Mouse (Mus musculus) gastrocnemius, postnatal 10 days (tissue): Measurements from ENCODE around the gene Dot1l. TPM values are rescaled to one million over a fixed set of nuclear protein-coding genes. Genes with fewer than 3 reads are reported as not detected.
A peak's percentile ranks its signal among the peaks of the same experiment; 100 is the strongest.

Source experiments
- DNase-seq: peaks from one replicate; pipeline ENCODE4 v3.0.0; 2021; ENCODE audit warnings: mixed read lengths
- long read RNA-seq, 2 experiments: library from polyadenylated mRNA; stranded (forward); transcript quantifications; one replicate each; pipeline ENCODE4 v2.0.0; 2021
- total RNA-seq, 2 experiments: library from RNA; stranded (reverse); gene quantifications; 2 replicates each; pipeline ENCODE4 v1.2.3; 2021

Gene Dot1l
- 10 to 100 TPM; 25.9 to 46.0 TPM for total RNA-seq
- long read RNA-seq, experiment 1, full-length matches to known transcripts: 3 of 39 reads
- long read RNA-seq, experiment 1, partial matches to known transcripts: 31 of 39 reads
- long read RNA-seq, experiment 1, other reads (novel, unspliced or antisense): 5 of 39 reads
- long read RNA-seq, experiment 2, full-length matches to known transcripts: 2 of 23 reads
- long read RNA-seq, experiment 2, partial matches to known transcripts: 16 of 23 reads
- long read RNA-seq, experiment 2, other reads (novel, unspliced or antisense): 5 of 23 reads

GRCm38 (mm10) chr10:80754594-80755290 is at the start of gene Dot1l:
TSS of gene Dot1l (plus strand) at chr10:80755206.
- DNase-seq: peak; percentile 99

- no peak for DNase-seq
These were observed 49.5 kb upstream of the Dot1l start for GRCm38 (mm10) chr10:80705479-80705878.

- no peak for DNase-seq
These were observed 44.2 kb upstream of the Dot1l start for GRCm38 (mm10) chr10:80710834-80711233.

- no peak for DNase-seq
These were observed 37.7 kb upstream of the Dot1l start for GRCm38 (mm10) chr10:80717281-80717680.

- DNase-seq: no peak
These were observed 27.5 kb upstream of the Dot1l start for GRCm38 (mm10) chr10:80727369-80728127.

- no peak for DNase-seq
These were observed 22.4 kb upstream of the Dot1l start for GRCm38 (mm10) chr10:80732611-80733101.

GRCm38 (mm10) chr10:80736731-80737130 is 18.3 kb upstream of the Dot1l start:
- no peak for DNase-seq

- DNase-seq: no peak
These were observed 16.3 kb upstream of the Dot1l start for GRCm38 (mm10) chr10:80738657-80739056.

- DNase-seq: no peak
These were observed 13.9 kb upstream of the Dot1l start for GRCm38 (mm10) chr10:80741146-80741545.

- peak; percentile 32 for DNase-seq
These were observed 13.3 kb upstream of the Dot1l start for GRCm38 (mm10) chr10:80741634-80742179.

- DNase-seq: peak; percentile 97
These were observed 12.6 kb upstream of the Dot1l start, which contains the start of gene Ap3d1 for GRCm38 (mm10) chr10:80742180-80742978. TSS of gene Ap3d1 (minus strand) at chr10:80742264.

GRCm38 (mm10) chr10:80744262-80744661 is 10.7 kb upstream of the Dot1l start:
- DNase-seq: peak; percentile 43

- peak; percentile 81 for DNase-seq
These were observed 7.6 kb upstream of the Dot1l start for GRCm38 (mm10) chr10:80747410-80747809.

- peak; percentile 63 for DNase-seq
These were observed 6.4 kb upstream of the Dot1l start for GRCm38 (mm10) chr10:80748609-80749008.

GRCm38 (mm10) chr10:80751188-80751832 is 3.7 kb upstream of the Dot1l start:
- peak; percentile 56 for DNase-seq

GRCm38 (mm10) chr10:80752079-80752625 is 2.9 kb upstream of the Dot1l start:
- peak; percentile 88 for DNase-seq

GRCm38 (mm10) chr10:80755291-80756015 is 447 bp downstream of the Dot1l start:
- DNase-seq: no peak

- DNase-seq: no peak
These were observed 1.1 kb downstream of the Dot1l start for GRCm38 (mm10) chr10:80756099-80756498.

GRCm38 (mm10) chr10:80756509-80756908 is 1.5 kb downstream of the Dot1l start:
- no peak for DNase-seq

GRCm38 (mm10) chr10:80756967-80757366 is 2.0 kb downstream of the Dot1l start:
- DNase-seq: no peak
